Mouse (Mus musculus) lung, embryonic 14.5 days (tissue): ENCODE results near the gene Fzd4. TPM values are rescaled to one million over a fixed set of nuclear protein-coding genes. Genes with fewer than 3 reads are reported as not detected.
A peak's percentile ranks its signal among the peaks of the same experiment; 100 is the strongest.

ENCODE experiments used
- ATAC-seq: fragments of 200-750 bp; cut with Nextera tagmentation; 2 replicates; pipeline ENCODE4 v1.8.0; 2017; ENCODE audit warnings: mild to moderate bottlenecking, moderate TSS enrichment, moderate library complexity; ENCODE audit not compliant: insufficient read depth
- DNase-seq: peaks from one replicate; pipeline ENCODE4 v3.0.0-alpha.2; 2015
- H3K27ac ChIP-seq: fragments of 300-500 bp; sonication (generic); 2 replicates; pipeline ENCODE4 v1.5.1; 2014; ENCODE audit warnings: low read depth, mild to moderate bottlenecking, moderate library complexity
- H3K27me3 ChIP-seq: fragments of 300-500 bp; sonication (generic); 2 replicates; pipeline ENCODE4 v1.6.1; 2014; ENCODE audit warnings: low read length, control low read depth; ENCODE audit not compliant: insufficient read depth
- H3K36me3 ChIP-seq: fragments of 300-500 bp; sonication (generic); 2 replicates; pipeline ENCODE4 v1.6.1; 2014; ENCODE audit warnings: control low read depth; ENCODE audit not compliant: insufficient read depth
- H3K4me1 ChIP-seq: fragments of 300-500 bp; sonication (generic); 2 replicates; pipeline ENCODE4 v1.6.1; 2014; ENCODE audit warnings: antibody characterized with exemption, control low read depth; ENCODE audit not compliant: insufficient read depth
- H3K4me2 ChIP-seq: fragments of 300-500 bp; sonication (generic); 2 replicates; pipeline ENCODE4 v1.6.1; 2014; ENCODE audit warnings: mild to moderate bottlenecking
- H3K4me3 ChIP-seq: fragments of 300-500 bp; sonication (generic); 2 replicates; pipeline ENCODE4 v1.5.1; 2014; ENCODE audit warnings: low read depth, low read length
- H3K9ac ChIP-seq: fragments of 300-500 bp; sonication (generic); 2 replicates; pipeline ENCODE4 v1.6.1; 2014
- H3K9me3 ChIP-seq: fragments of 300-500 bp; sonication (generic); 2 replicates; pipeline ENCODE4 v1.6.1; 2016; ENCODE audit warnings: low read depth, low read length, control low read depth
- CTCF ChIP-seq: IDR thresholded peaks from 2 replicates; pipeline ENCODE4 v1.5.1; 2016; ENCODE audit warnings: antibody characterized with exemption, low read depth
- whole genome bisulfite sequencing: fragments of 180-500 bp; shearing (Covaris S2); extraction: QIAGEN DNeasy Blood & Tissue Kit; methylation state at CpG from one replicate; pipeline ENCODE4 v1.1.7; 2014; 5-methylcytosine and 5-hydroxymethylcytosine counted together
- polyA plus RNA-seq: library from polyadenylated mRNA; unstranded; fragments of >200 nt; fragmentation: Nextera tagmentation; extraction: Ambion mirVana; gene quantifications from 2 replicates; pipeline ENCODE4 v1.2.1, GENCODE M21; 2014

The Fzd4 gene
- polyA plus RNA-seq, 1 experiment from 2014 or later, result 17.1 TPM

DNA sequence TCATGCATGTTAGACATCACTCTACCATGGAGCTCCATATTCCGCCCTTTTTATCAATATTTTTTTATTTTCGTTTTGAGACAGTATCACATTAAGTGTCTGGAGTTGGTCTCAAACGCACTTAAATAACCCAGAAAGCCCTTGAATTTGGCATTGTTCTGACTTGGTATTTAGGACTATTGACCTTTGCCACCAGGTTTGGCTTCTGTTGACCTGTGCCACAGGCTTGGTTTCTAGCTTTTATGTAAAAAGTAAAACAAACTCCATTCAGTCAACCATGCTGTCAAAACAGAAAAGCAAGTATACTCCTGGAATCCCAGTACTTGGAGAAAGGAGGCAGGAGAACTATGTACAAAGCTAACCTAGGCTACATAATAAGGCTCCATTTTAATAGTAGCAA is 12.9 kb upstream of the Fzd4 start:
- Histone ChIP-seq H3K4me3 (no peak overlapping the region), H3K9me3 (no peaks in the 10 kb centered on the region), H3K36me3 (no peaks in the 10 kb centered on the region), H3K4me2 (no peak overlapping the region), H3K9ac (no peak overlapping the region), H3K27ac (no peak overlapping the region), H3K4me1 (peaks cover 5% of the 10 kb centered on the region; the same call in 1 of the 2 replicates), H3K27me3 (no peaks in the 10 kb centered on the region)
- 80% methylated on average over 3 of the region's 3 CpGs for WGBS
- ATAC-seq (no peak), DNase-seq (no peak)
- TF ChIP-seq CTCF, result no peak

DNA sequence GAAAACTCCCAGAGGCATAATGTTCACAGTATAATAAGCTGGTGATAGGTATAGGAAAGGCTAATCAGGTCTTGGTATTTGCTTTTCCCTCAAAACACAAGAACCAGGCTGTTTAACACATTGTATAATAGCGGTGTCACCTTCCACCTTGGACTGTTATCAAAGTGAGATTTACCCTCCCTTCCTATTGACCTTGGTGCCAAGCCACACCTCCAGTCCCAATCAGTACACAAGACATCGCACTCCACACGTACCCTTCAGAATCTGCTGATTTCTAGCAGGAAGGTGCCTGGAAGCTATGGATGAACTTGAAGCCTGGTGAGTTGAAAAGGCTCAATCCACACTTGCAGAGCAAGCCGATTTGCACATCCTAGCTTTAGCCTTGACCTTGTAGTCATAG is 12.3 kb upstream of the Fzd4 start:
- no peak overlapping the region for H3K9ac ChIP-seq
- DNase-seq (no peak), ATAC-seq (no peak)
- H3K9me3 ChIP-seq, result no peaks in the 10 kb centered on the region
- no peaks in the 10 kb centered on the region for H3K27me3 ChIP-seq
- TF ChIP-seq CTCF, result no peak
- H3K4me1 ChIP-seq, result peaks cover 5% of the 10 kb centered on the region; the same call in 1 of the 2 replicates
- WGBS, result 66% methylated on average over 4 of the region's 4 CpGs
- H3K4me3 ChIP-seq, result no peak overlapping the region
- H3K36me3 ChIP-seq, result no peaks in the 10 kb centered on the region
- no peak overlapping the region for H3K4me2 ChIP-seq
- no peak overlapping the region for H3K27ac ChIP-seq

DNA sequence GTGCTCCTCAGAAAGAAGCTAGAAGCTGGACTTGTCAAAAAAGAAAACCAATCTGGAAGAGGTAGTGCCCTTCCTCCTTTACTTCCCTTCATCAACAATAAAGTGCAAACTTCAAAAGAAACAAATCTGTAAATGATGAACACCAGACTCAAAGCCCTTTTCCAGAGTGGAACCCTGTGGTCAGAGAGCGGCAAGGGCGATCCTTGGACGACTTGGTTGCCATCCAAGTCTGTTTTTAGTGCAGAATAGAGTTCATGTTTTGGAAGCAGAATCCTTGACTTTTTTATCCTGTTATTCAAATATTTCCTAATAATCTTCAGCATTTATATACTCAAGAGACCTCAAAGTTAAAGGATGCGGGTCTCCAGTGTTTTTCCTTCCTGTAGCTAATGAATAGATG is 11.8 kb upstream of the Fzd4 start:
- Histone ChIP-seq H3K9ac (no peak overlapping the region), H3K4me1 (peaks cover 5% of the 10 kb centered on the region; the same call in 1 of the 2 replicates), H3K36me3 (no peaks in the 10 kb centered on the region), H3K9me3 (no peaks in the 10 kb centered on the region), H3K4me2 (no peak overlapping the region), H3K4me3 (no peak overlapping the region), H3K27me3 (no peaks in the 10 kb centered on the region), H3K27ac (no peak overlapping the region)
- no peak for DNase-seq
- no peak for TF ChIP-seq CTCF
- ATAC-seq, result no peak
- 72% methylated on average over 4 of the region's 4 CpGs for WGBS

DNA sequence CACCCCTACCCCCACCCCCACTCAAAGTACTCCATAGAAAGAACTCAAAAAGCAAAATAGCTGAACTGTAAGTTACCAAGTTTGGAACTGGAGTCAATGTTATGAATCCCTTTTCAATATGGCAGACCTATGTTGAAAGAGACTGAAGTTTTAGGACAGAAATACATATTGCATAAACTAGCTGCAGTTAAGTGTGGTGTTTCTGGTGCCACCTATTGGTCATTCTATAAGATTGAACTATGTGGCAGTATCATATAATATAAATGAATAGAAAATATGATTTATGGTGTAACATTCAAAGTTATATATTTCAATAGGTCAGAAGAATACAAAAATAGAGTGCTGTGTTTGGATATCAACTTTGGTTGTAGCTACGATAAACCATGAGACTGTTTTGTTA is 11.3 kb upstream of the Fzd4 start:
- no peak overlapping the region for H3K9ac ChIP-seq
- no peaks in the 10 kb centered on the region for H3K27me3 ChIP-seq
- H3K27ac ChIP-seq, result no peak overlapping the region
- H3K36me3 ChIP-seq, result no peaks in the 10 kb centered on the region
- TF ChIP-seq CTCF, result peak; percentile 36
- no peak for DNase-seq
- peaks cover 5% of the 10 kb centered on the region; the same call in 1 of the 2 replicates for H3K4me1 ChIP-seq
- 95% methylated on average over 1 of the region's 1 CpGs for WGBS
- H3K4me2 ChIP-seq, result no peak overlapping the region
- H3K9me3 ChIP-seq, result no peaks in the 10 kb centered on the region
- no peak overlapping the region for H3K4me3 ChIP-seq
- no peak for ATAC-seq

DNA sequence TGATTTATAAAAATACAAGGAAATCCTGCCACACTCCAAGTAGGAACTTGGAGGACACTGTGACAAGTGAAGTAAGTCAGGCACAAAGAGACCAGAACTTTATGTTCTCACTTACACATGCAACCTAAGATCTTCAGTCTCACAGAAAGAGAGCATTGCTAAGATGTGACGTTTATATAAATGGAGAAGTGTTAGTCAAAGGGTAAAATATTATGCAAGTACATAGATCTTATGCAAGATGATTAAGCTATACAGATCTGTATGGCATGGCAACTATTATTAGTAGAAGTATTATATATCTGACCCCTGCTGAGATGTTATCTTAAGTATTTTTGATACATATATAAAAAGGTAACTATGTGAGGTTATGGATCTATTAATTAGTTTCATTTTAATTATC is 8.8 kb upstream of the Fzd4 start:
- Histone ChIP-seq H3K27me3 (no peaks in the 10 kb centered on the region), H3K36me3 (no peaks in the 10 kb centered on the region), H3K4me2 (no peak overlapping the region), H3K27ac (no peak overlapping the region), H3K4me3 (no peak overlapping the region), H3K9me3 (no peaks in the 10 kb centered on the region), H3K4me1 (no peaks in the 10 kb centered on the region), H3K9ac (no peak overlapping the region)
- no peak for DNase-seq
- no peak for ATAC-seq
- WGBS, result 70% methylated on average over 1 of the region's 1 CpGs
- no peak for TF ChIP-seq CTCF

DNA sequence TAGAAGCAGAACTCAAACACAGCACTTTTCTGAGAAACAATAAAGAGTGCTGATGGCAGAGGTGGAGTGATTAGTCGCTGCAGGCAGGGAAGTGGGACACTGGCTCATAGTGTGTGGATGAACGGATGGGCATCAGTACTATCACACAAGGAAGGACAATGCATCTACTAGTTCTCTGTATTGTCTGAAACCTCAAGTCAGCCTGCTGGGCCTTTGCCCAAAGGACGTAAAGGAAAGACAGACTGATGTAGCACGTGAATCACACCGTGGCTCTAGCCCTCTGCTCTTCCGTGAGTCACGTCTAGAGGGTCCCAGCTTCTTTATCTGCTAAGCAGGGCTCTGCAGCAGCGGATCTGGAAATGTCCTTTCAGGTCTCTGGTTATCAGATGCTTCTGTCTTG is 7.8 kb upstream of the Fzd4 start:
- TF ChIP-seq CTCF, result no peak
- Histone ChIP-seq H3K27me3 (no peaks in the 10 kb centered on the region), H3K4me2 (no peak overlapping the region), H3K9me3 (no peaks in the 10 kb centered on the region), H3K4me1 (no peaks in the 10 kb centered on the region), H3K27ac (no peak overlapping the region), H3K36me3 (no peaks in the 10 kb centered on the region), H3K9ac (no peak overlapping the region), H3K4me3 (no peak overlapping the region)
- 62% methylated on average over 8 of the region's 8 CpGs for WGBS
- ATAC-seq (no peak), DNase-seq (no peak)

DNA sequence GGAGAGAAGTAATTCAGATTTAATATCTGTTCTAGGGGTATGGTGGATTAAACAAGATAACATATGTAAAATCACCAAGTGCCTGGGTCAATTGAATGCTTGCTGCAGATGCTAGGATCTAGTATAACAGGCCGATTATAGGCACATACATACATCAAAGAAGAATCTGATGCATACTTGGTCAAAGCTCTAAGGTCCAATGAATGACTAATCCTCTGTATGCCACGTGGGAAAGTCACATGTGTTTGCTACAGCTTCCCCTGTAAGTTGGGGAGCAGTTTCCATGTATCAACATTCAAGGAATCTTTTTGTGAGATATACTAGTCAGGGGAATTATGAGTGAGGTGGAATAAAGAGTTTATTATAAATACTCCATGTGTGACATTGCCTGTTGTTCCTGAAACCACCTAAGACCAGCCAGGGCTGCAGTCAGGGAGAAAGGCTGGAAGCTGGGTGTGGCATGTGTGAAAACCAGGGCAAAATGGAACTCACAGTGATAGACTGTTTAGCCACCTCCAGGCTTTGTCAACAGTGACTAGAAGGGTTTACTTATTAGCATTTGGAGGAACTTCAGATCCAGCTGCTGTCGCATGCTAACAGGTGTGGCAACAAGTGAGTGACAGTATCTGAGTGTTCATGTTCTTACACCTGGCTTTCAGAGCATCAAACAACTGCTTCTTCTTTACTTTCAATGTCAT is 6.2 kb upstream of the Fzd4 start:
- H3K27me3 ChIP-seq, result no peaks in the 10 kb centered on the region
- H3K9me3 ChIP-seq, result no peaks in the 10 kb centered on the region
- 0 out of 2 replicates have a peak, but pooled peaks cover 4% of the 10 kb centered on the region for H3K4me1 ChIP-seq
- H3K9ac ChIP-seq, result no peak overlapping the region
- TF ChIP-seq CTCF, result no peak
- DNase-seq (no peak), ATAC-seq (no peak)
- H3K4me3 ChIP-seq, result no peak overlapping the region
- WGBS, result 62% methylated on average over 3 of the region's 3 CpGs
- H3K27ac ChIP-seq, result no peak overlapping the region
- no peak overlapping the region for H3K4me2 ChIP-seq
- no peaks in the 10 kb centered on the region for H3K36me3 ChIP-seq

DNA sequence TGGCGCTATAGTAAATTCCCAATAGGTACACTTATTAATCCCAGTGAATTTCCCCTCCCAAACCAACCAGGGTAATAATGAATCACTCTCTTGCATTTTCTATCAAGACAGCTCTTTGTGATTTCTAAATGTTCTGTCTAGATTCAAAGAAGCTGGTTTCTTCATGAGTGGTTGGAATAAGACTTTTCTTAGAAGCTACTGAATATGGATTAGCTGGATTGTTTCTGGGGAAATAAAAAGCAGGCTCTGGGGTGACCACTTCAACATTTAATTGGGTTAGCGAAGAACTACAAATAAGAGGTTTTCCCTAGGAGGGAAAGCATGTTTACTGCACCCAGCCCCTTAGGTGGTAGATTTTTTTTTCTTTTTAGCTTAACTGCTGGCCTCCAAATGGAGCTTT is 3.4 kb upstream of the Fzd4 start:
- Histone ChIP-seq H3K4me1 (0 out of 2 replicates have a peak, but pooled peaks cover 4% of the 10 kb centered on the region), H3K27ac (no peak overlapping the region), H3K9ac (no peak overlapping the region), H3K27me3 (0 out of 2 replicates have a peak, but pooled peaks cover 6% of the 10 kb centered on the region), H3K9me3 (no peaks in the 10 kb centered on the region), H3K4me3 (no peak overlapping the region), H3K36me3 (no peaks in the 10 kb centered on the region), H3K4me2 (no peak overlapping the region)
- ATAC-seq, result no peak
- 83% methylated on average over 2 of the region's 2 CpGs for WGBS
- no peak for DNase-seq
- TF ChIP-seq CTCF, result no peak
